Mouse (Mus musculus) C2C12 (cell line): Measurements from ENCODE around the gene Rap1gap2.

Source experiments
- CEBPB ChIP-seq: IDR thresholded peaks from one replicate; pipeline ENCODE4 v1.6.1; 2011; ENCODE audit warnings: low read depth, mild to moderate bottlenecking, control low read depth, moderate library complexity
- CTCF ChIP-seq: IDR thresholded peaks from one replicate; pipeline ENCODE4 v1.5.1; 2011; ENCODE audit not compliant: control insufficient read depth, insufficient read depth, insufficient read length
- MAX ChIP-seq: IDR thresholded peaks from one replicate; pipeline ENCODE4 v1.6.1; 2011; ENCODE audit warnings: mild to moderate bottlenecking, control low read depth
- USF1 ChIP-seq: IDR thresholded peaks from one replicate; pipeline ENCODE4 v1.6.1; 2011; ENCODE audit warnings: low read depth, mild to moderate bottlenecking, control low read depth, moderate library complexity

DNA sequence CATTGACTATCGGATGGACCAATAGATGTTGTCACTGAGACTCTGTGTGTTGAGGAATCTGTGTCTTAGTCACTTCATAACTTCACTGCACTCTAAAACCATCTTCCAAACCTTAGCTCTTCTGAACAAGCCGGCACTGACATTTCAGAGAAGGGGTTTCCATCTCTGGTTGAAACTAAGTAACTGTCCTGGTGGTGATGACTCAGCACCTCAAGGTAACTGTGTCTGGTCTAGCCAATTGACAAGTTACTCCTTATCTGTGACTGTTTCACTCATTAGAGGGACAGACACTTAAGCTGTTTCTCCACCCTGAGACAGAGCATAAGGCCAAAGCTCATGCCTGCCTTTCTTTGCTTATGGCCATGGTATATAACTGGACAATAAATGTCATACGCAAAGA lies 114.1 kb downstream of the Rap1gap2 start:
- no peak for TF ChIP-seq CTCF
- no peak for TF ChIP-seq CEBPB
- no peak for TF ChIP-seq MAX
- TF ChIP-seq USF1, result no peak
